Mouse (Mus musculus): ENCODE data around the gene Hoxa10. TPM values are rescaled to one million over a fixed set of nuclear protein-coding genes. Genes with fewer than 3 reads are reported as not detected.

The Hoxa10 gene
- polyA plus RNA-seq, 1 experiment from 2014 or later = 15.6 TPM

DNA sequence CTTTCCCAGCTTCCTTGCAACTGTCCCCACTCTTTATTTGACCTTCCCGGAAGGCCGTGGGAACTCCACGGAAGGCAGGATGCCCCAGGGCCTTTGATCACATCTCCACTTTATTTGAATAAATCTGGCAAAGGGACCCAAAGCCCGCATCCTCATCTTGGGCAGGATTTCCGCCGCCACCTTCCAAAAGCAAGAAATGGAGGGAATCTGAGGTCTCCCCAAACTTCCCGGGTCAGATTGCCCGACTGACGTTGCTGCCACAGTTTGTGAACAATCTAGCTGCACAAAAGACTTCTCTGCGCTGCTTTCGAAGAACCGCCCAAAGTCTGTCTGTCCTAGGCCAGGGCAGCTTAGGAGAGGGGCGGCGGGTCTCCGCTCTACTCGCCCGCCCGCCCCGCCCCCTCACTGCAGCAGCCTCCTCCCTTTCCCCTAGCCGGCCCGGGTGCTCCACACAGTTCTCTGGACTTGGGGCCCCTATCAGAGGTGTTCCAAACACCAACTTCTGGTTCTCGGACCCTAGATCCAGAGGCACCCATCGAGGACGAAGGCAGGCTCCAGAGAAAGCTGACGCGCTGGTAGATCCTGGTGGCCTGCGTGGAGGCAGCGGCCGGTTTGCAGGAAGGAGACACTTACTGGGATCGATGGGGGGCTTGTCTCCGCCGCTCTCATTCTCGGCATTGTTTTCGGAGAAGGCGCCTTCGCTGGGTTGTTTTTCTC, 15.6 kb downstream of the Hoxa10 start:
- no peaks in the 10 kb centered on the region for H3K36me3 ChIP-seq (ENCODE audit: control insufficient read depth, insufficient read depth, low read length)
- whole genome bisulfite sequencing = 2% methylated on average over 36 of the region's 36 CpGs
- peak overlapping the region; percentile 96 for H3K4me2 ChIP-seq (ENCODE audit: low read length)
- H3K27me3 ChIP-seq (replicated peaks; ENCODE audit: control insufficient read depth, insufficient read depth, low read length) = peaks cover 98% of the 10 kb centered on the region
- DNase-seq (ENCODE audit: low spot score) (peak; percentile 79), ATAC-seq (replicated peaks; ENCODE audit: low FRiP score, low TSS enrichment, low read depth) (no peak)
- peak overlapping the region; percentile 57 for H3K9ac ChIP-seq (ENCODE audit: low read length)
- peaks cover 6% of the 10 kb centered on the region; the same call in 1 of the 2 replicates for H3K4me1 ChIP-seq (replicated peaks; ENCODE audit: control insufficient read depth, insufficient read depth, low read length)
- peak overlapping the region; percentile 44 for H3K27ac ChIP-seq (ENCODE audit: low read depth)
- peak overlapping the region; percentile 59 for H3K4me3 ChIP-seq (ENCODE audit: low read depth, low read length)
- H3K9me3 ChIP-seq (ENCODE audit: control insufficient read depth, low read length) = no peaks in the 10 kb centered on the region

DNA sequence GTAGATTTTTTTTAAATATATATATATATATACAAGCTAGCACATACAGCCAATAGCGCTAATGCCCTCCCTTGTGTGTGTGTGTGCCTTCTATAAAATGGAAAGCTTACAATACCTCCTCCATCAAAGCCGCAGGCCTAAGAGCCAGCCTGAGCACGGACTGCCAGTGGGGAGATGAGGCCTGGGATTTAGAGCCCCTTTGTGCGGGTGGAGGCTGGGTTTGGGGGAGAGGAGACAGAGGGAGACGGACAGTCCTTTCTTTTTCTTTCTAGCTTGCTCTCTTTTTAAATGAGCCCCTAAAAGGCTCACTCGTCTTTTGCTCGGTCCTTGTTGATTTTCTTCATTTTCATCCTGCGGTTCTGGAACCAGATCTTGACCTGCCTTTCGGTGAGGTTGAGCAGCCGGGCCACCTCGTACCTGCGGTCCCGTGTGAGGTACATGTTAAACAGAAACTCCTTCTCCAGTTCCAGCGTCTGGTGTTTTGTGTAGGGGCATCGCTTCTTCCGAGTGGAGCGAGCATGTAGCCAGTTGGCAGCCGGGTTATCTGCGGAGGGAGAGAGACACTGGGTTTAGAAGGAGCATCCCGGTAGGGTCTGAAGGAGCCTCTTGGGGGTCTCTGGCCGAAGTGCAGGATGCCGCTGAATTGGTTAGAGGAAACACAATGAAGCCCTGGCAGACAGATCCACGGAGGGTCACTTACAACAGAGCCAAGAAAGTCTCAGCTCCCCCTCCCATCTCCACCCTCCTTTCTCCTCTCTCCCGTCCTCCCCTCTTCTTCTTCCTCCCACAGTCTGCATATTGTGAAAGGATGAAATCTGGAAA, 16.5 kb downstream of the Hoxa10 start:
- Histone ChIP-seq H3K9ac (ENCODE audit: low read length) (peak overlapping the region; percentile 57), H3K36me3 (ENCODE audit: control insufficient read depth, insufficient read depth, low read length) (no peaks in the 10 kb centered on the region), H3K9me3 (ENCODE audit: control insufficient read depth, low read length) (no peaks in the 10 kb centered on the region), H3K27ac (ENCODE audit: low read depth) (peak overlapping the region; percentile 40; the same call in 1 of the 2 replicates), H3K4me2 (ENCODE audit: low read length) (peak overlapping the region; percentile 96), H3K4me3 (ENCODE audit: low read depth, low read length) (peak overlapping the region; percentile 59), H3K4me1 (replicated peaks; ENCODE audit: control insufficient read depth, insufficient read depth, low read length) (peaks cover 8% of the 10 kb centered on the region; the same call in 1 of the 2 replicates), H3K27me3 (replicated peaks; ENCODE audit: control insufficient read depth, insufficient read depth, low read length) (peaks cover 98% of the 10 kb centered on the region)
- 13% methylated on average over 23 of the region's 24 CpGs for WGBS
- peak; percentile 74 for DNase-seq (ENCODE audit: low spot score)
- ATAC-seq (replicated peaks; ENCODE audit: low FRiP score, low TSS enrichment, low read depth) = no peak

DNA sequence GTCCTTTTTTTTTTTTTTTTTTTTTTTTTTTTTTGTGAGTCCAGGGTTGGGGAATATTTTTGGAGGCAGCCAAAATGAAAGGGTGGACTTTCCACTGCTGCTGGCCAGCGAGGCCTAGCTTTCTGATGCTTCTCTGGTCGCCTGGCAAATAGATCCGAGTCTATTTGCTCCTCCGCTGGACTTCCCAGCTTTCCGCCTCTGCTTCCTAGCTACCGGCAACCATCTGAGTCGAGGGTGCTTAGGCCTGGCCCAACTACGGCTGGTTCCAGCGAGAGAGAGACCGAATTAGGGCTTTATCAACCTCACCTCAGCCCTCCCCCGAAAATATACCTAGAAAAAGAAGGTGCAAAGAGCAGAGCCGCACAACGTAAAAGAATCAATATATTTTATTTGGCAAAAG, 17.9 kb downstream of the Hoxa10 start:
- H3K36me3 ChIP-seq (ENCODE audit: control insufficient read depth, insufficient read depth, low read length) = no peaks in the 10 kb centered on the region
- peak overlapping the region; percentile 96 for H3K4me2 ChIP-seq (ENCODE audit: low read length)
- peak overlapping the region; percentile 59 for H3K4me3 ChIP-seq (ENCODE audit: low read depth, low read length)
- ATAC-seq (replicated peaks; ENCODE audit: low FRiP score, low TSS enrichment, low read depth) (no peak), DNase-seq (ENCODE audit: low spot score) (no peak)
- peak overlapping the region; percentile 84; the same call in 1 of the 2 replicates for H3K27ac ChIP-seq (ENCODE audit: low read depth)
- peaks cover 98% of the 10 kb centered on the region for H3K27me3 ChIP-seq (replicated peaks; ENCODE audit: control insufficient read depth, insufficient read depth, low read length)
- H3K4me1 ChIP-seq (replicated peaks; ENCODE audit: control insufficient read depth, insufficient read depth, low read length) = peaks cover 10% of the 10 kb centered on the region; the same call in 1 of the 2 replicates
- WGBS = 32% methylated on average over 13 of the region's 13 CpGs
- peak overlapping the region; percentile 57; the same call in 1 of the 2 replicates for H3K9ac ChIP-seq (ENCODE audit: low read length)
- no peaks in the 10 kb centered on the region for H3K9me3 ChIP-seq (ENCODE audit: control insufficient read depth, low read length)

DNA sequence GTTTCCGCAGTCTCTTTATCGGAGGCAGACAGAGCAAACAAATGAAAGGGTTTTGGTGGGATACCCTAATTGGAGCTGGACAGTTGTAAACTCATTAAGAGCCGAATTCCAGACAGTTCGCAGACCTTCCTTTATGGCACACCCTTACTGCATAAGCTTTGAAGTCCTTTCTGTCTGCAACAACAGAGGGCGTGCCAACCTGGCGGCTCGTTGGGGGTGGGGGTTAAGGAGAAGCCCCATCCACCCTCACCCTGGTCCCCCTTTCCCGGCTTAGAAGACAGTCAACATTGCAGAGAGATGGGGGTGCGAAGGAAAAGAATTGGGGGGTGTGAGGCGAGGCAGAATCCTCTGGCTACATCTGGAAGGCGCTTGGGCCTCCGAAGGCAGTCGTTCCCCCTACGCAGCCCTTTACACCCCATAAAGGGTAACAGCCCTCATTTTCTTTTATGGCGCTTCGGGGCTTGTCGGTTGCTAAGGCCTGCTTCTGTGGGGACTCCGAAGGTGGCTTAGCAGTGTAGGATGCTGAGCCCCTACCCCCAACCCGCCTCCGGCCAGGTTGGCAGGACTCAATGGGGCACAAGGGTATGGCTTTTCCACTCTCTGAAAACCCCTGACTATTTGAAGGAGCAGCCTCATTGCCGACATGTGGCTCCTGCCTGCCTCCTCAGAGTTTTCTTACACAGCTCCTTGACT, 18.5 kb downstream of the Hoxa10 start:
- Histone ChIP-seq H3K9me3 (ENCODE audit: control insufficient read depth, low read length) (no peaks in the 10 kb centered on the region), H3K9ac (ENCODE audit: low read length) (peak overlapping the region; percentile 36; the same call in 1 of the 2 replicates), H3K36me3 (ENCODE audit: control insufficient read depth, insufficient read depth, low read length) (no peaks in the 10 kb centered on the region), H3K4me1 (replicated peaks; ENCODE audit: control insufficient read depth, insufficient read depth, low read length) (peaks cover 15% of the 10 kb centered on the region; the same call in 1 of the 2 replicates), H3K4me2 (ENCODE audit: low read length) (peak overlapping the region; percentile 96), H3K27ac (ENCODE audit: low read depth) (peak overlapping the region; percentile 84), H3K27me3 (replicated peaks; ENCODE audit: control insufficient read depth, insufficient read depth, low read length) (peaks cover 96% of the 10 kb centered on the region), H3K4me3 (ENCODE audit: low read depth, low read length) (peak overlapping the region; percentile 59)
- ATAC-seq (replicated peaks; ENCODE audit: low FRiP score, low TSS enrichment, low read depth) = 0 out of 2 replicates have a peak, but pooled peaks have one; percentile 10
- WGBS = 11% methylated on average over 21 of the region's 21 CpGs
- no peak for DNase-seq (ENCODE audit: low spot score)

DNA sequence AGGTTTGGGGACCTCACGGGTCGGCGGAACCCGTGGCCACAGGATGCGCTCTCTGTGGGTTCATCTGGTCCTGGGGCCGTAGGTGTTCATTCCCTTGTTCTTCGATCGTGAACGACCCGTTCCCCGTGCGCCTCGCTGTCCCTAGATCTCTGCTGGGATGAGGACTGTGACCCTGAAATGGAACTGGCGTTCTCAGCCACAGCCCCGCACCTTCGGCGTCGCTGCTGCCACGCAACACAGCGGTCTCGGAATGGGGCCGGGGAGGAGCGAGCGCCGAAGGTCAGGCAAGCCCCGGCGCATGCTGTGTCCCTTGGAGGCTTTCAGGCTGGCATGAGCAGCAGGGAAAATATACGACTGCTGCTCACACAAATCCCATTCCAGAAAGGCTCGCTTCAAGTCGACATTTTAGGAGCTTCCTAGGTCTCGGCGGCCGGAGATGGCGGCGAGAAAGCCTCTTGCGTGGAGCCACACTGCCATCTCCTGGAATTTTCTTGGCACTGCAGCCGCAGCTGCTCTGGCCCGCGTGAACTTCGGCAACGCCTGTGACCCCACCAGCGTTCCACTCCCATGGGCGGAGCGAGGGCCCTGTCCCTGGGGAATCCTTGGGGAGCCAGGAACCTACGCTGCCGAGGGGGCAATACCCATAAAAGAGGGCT, 19.2 kb downstream of the Hoxa10 start, which contains the start of gene Hoxa7:
Gene Hoxa7 (minus strand): TSS at position 518 of the 656 bp plus-strand sequence.
- Histone ChIP-seq H3K9me3 (ENCODE audit: control insufficient read depth, low read length) (no peaks in the 10 kb centered on the region), H3K27me3 (replicated peaks; ENCODE audit: control insufficient read depth, insufficient read depth, low read length) (peaks cover 95% of the 10 kb centered on the region), H3K9ac (ENCODE audit: low read length) (peak within 1 kb of the TSS; percentile 64), H3K4me1 (replicated peaks; ENCODE audit: control insufficient read depth, insufficient read depth, low read length) (peaks cover 15% of the 10 kb centered on the region; the same call in 1 of the 2 replicates), H3K4me2 (ENCODE audit: low read length) (peak within 1 kb of the TSS; percentile 96), H3K4me3 (ENCODE audit: low read depth, low read length) (peak within 1 kb of the TSS; percentile 59), H3K36me3 (ENCODE audit: control insufficient read depth, insufficient read depth, low read length) (no peaks in the 10 kb centered on the region), H3K27ac (ENCODE audit: low read depth) (peak within 1 kb of the TSS; percentile 84)
- WGBS = 2% methylated on average over 46 of the region's 46 CpGs
- ATAC-seq (replicated peaks; ENCODE audit: low FRiP score, low TSS enrichment, low read depth) (peak; percentile 45), DNase-seq (ENCODE audit: low spot score) (peak; percentile 98)

DNA sequence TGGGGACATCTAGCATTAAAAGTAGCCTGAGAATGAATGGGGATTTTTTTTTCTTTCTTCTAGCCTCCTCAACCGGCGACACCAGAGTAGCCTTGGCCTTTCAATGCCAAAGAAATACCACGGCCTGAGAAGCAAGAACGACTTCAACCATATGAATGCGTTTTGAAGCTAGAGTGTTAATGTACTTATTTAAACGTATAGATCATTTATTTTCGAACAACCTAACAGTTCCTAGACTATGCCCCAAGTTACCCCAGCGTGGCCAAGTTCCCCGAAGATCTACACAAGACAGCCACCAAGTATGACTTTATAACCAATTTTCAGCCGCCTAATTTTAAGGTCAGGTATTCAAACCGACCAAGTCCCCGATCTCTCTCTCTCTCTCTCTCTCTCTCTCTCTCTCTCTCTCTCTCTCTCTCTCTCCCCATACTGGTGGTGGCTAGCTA, 19.8 kb downstream of the Hoxa10 start:
- peaks cover 95% of the 10 kb centered on the region for H3K27me3 ChIP-seq (replicated peaks; ENCODE audit: control insufficient read depth, insufficient read depth, low read length)
- no peak for DNase-seq (ENCODE audit: low spot score)
- H3K4me2 ChIP-seq (ENCODE audit: low read length) = peak overlapping the region; percentile 96
- WGBS = 16% methylated on average over 12 of the region's 12 CpGs
- no peak for ATAC-seq (replicated peaks; ENCODE audit: low FRiP score, low TSS enrichment, low read depth)
- H3K9ac ChIP-seq (ENCODE audit: low read length) = peak overlapping the region; percentile 64
- peak overlapping the region; percentile 59 for H3K4me3 ChIP-seq (ENCODE audit: low read depth, low read length)
- H3K27ac ChIP-seq (ENCODE audit: low read depth) = peak overlapping the region; percentile 84; the same call in 1 of the 2 replicates
- peaks cover 19% of the 10 kb centered on the region; the same call in 1 of the 2 replicates for H3K4me1 ChIP-seq (replicated peaks; ENCODE audit: control insufficient read depth, insufficient read depth, low read length)
- H3K36me3 ChIP-seq (ENCODE audit: control insufficient read depth, insufficient read depth, low read length) = no peaks in the 10 kb centered on the region
- H3K9me3 ChIP-seq (ENCODE audit: control insufficient read depth, low read length) = no peaks in the 10 kb centered on the region

DNA sequence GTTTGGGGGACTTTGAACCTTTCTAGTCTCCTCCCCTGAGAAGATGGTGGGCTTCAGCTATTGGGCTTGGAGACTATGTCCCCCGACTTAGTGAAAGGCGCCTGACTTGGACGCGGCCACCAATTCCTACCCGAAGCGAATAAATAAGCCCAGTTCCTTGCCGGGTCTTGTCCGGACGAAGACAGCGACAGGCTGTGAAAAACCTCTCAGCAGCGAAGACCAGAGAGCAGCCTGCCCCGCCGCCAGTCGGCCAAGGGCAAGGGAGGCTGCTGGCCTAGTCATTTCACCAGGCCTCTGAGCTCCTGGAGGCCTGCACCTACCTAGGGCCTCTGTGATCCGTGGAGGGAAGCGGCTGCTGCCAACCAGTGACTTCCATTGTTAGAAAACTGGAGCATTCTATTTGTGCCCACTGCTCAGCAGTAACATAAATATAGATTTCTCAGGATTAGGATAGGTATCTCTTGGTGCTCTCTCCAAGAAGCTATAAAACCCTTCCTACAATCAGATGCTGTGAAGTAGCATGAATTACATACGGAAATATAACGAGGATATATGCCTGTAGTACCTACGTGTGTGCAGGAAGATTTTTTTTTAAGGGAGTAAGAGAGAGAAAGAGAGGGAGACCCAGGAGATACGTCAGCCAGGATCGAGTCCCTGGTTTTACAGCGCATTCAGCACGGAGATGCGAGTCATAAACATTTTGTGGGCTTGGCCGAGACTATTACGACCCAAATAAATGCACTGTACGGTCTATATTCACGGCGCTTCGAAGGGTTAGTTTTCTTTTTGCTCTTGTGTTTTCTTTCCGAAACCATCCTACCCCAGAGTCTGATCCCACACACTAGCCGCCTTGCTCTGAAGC, 20.4 kb downstream of the Hoxa10 start:
- Histone ChIP-seq H3K4me3 (ENCODE audit: low read depth, low read length) (peak overlapping the region; percentile 59), H3K27me3 (replicated peaks; ENCODE audit: control insufficient read depth, insufficient read depth, low read length) (peaks cover 95% of the 10 kb centered on the region), H3K27ac (ENCODE audit: low read depth) (peak overlapping the region; percentile 84; the same call in 1 of the 2 replicates), H3K36me3 (ENCODE audit: control insufficient read depth, insufficient read depth, low read length) (no peaks in the 10 kb centered on the region), H3K4me1 (replicated peaks; ENCODE audit: control insufficient read depth, insufficient read depth, low read length) (peaks cover 23% of the 10 kb centered on the region; the same call in 1 of the 2 replicates), H3K9me3 (ENCODE audit: control insufficient read depth, low read length) (no peaks in the 10 kb centered on the region), H3K4me2 (ENCODE audit: low read length) (peak overlapping the region; percentile 96), H3K9ac (ENCODE audit: low read length) (peak overlapping the region; percentile 64; the same call in 1 of the 2 replicates)
- ATAC-seq (replicated peaks; ENCODE audit: low FRiP score, low TSS enrichment, low read depth) (no peak), DNase-seq (ENCODE audit: low spot score) (peak; percentile 85)
- WGBS = 37% methylated on average over 32 of the region's 32 CpGs

Data from intestine, embryonic 14.5 days (tissue).